Mouse (Mus musculus) gastrocnemius, postnatal 36 days (tissue): ENCODE results near the gene Nedd9. TPM values are rescaled to one million over a fixed set of nuclear protein-coding genes. Genes with fewer than 3 reads are reported as not detected.
A peak's percentile ranks its signal among the peaks of the same experiment; 100 is the strongest.

ENCODE experiments used
- DNase-seq, 2 experiments: peaks; one replicate each; pipeline ENCODE4 v3.0.0; 2022
- intact Hi-C: fragments of 180-260 bp; cut with DNase I; formaldehyde crosslinking; loops from one replicate; pipeline ENCODE4 v1.15.1; 2025
- total RNA-seq, 2 experiments: library from RNA; stranded (reverse); gene quantifications; 2 replicates each; pipeline ENCODE4 v1.2.3; 2021

The Nedd9 gene
- total RNA-seq, 2 experiments from 2014 or later = 5.7 to 7.0 TPM

GRCm38 (mm10) chr13:41494681-41495080, 7.5 kb upstream of the Nedd9 start:
- intact Hi-C loops = no loop called here
- DNase-seq = no peak

- intact Hi-C loops = no loop called here
- no peak for DNase-seq
These were observed 5.0 kb upstream of the Nedd9 start for GRCm38 (mm10) chr13:41491981-41492702.

DNA sequence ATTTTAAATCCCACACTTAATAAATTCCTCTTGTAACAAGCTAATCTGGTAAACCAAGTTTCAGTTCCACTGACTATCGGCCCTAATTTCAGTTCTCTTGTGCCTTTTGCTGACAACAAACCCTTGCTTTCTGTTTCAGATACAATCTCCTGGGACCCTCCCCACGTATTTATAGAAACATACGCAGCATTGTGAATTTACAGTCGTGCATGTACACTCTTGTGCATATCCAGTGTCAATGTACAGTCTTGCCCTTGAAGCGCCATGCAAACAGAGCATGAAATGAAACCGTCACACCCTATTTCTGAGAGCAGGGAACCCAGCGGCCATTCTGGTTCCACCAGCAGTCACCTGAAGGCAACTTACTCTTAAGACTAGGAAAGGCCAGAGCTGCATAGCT, 4.4 kb upstream of the Nedd9 start:
- intact Hi-C loops = no loop called here
- no peak for DNase-seq

DNA sequence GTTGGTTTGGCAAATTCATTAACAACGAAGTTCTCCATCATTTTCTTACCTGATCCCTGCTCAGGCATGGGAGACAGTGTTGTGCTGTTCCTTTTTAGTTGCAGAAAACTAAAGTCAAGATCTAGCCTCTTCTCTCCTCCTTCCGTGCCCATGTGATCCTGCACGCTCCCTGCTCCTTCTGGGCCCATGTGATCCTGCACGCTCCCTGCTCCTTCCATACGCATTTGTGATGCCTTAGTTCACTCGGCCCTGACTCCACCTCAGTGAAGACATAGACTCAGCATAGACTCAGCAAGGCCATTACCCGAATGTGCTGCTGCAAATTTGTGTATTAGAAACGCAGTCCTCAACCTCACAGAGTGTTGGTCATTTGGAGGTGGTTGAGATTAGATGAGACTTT, 3.1 kb upstream of the Nedd9 start:
- intact Hi-C loops = no loop called here
- no peak for DNase-seq

DNA sequence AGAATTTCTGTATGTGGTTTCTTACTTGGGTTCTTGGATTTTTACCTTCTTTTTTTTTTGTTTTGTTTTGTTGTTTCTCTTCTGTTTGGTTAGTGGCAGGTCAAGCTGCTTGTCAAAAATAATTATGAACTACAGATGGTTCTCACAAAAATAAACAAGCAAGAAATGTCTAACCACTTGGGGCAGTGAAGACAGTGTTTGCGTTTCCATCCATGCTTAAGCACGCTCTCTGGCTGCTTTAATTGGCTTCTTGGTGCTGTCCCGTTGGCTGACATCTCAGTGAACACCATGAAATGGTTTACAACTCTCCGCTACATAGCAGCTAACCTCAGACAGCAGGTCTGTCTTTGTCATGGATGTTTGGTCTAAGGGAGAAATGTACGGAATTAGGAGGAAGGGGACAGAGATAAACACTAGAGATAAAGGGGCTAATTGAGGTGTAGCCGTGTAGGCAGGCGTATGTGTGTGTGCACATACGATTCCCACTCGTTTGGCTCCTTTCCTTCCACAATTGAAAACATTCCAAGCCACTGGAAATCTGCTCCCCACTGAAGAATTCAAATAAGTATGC, 2.6 kb upstream of the Nedd9 start:
- no peak for DNase-seq
- intact Hi-C loops = no loop called here

- intact Hi-C loops = no loop called here
- no peak for DNase-seq
These were observed 214 bp upstream of the Nedd9 start for GRCm38 (mm10) chr13:41487409-41487743.

- intact Hi-C loops = no loop called here
- no peak for DNase-seq
These were observed 3.2 kb downstream of the Nedd9 start for GRCm38 (mm10) chr13:41483966-41484365.

DNA sequence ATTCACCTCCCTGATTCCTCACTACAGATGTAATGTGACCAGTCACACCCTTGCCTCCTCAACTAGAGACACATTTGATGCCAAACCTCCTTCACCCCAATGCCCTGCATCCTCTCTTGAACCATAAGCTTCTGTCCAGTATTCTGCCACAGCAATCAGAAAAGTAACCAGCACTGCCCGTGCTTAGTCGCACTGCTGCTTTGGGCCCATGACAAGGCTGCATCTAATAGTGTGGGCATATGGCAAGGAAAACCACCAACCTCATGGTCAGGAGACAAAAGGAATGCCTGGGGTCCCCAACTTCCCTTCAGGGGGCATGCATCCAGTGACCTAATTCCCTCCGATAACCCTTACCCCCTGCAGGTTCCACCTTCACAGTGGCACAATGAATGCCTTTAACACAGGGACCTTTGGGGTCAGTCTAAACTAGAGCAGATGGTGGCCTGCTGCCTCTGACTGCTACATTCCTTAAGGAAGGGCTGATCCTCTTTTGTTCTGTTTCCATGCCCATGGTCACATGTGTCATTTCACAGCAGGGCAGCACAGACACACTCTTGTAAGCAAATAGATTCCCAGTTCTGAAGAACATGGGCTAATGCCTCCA, 4.7 kb downstream of the Nedd9 start:
- intact Hi-C loops = no loop called here
- DNase-seq = no peak

GRCm38 (mm10) chr13:41479737-41480435, 7.3 kb downstream of the Nedd9 start:
- no peak for DNase-seq
- intact Hi-C loops = no loop called here

GRCm38 (mm10) chr13:41476216-41476615, 10.9 kb downstream of the Nedd9 start:
- intact Hi-C loops = no loop called here
- DNase-seq = no peak

DNA sequence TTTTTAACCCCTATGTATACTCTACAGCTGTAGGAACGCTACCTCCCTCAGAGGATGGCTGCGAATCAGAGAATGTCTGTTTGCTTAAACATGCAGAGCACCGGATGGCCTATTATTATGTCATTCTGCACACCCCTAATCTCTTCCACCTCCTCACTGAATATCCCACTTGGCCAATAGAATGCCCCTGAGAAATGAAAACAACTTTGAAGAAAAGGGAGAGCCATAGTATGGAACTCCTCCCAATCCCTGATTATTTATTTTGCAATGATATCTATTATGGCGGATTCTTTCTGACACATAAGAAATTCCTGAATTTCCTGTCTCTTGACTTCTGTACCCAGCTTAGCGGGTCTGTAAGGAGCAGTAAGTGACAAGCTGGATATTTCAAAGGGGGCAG, 12.8 kb downstream of the Nedd9 start:
- intact Hi-C loops = no loop called here
- no peak for DNase-seq

- intact Hi-C loops = no loop called here
- no peak for DNase-seq
These were observed 13.7 kb downstream of the Nedd9 start for GRCm38 (mm10) chr13:41473504-41473903.

DNA sequence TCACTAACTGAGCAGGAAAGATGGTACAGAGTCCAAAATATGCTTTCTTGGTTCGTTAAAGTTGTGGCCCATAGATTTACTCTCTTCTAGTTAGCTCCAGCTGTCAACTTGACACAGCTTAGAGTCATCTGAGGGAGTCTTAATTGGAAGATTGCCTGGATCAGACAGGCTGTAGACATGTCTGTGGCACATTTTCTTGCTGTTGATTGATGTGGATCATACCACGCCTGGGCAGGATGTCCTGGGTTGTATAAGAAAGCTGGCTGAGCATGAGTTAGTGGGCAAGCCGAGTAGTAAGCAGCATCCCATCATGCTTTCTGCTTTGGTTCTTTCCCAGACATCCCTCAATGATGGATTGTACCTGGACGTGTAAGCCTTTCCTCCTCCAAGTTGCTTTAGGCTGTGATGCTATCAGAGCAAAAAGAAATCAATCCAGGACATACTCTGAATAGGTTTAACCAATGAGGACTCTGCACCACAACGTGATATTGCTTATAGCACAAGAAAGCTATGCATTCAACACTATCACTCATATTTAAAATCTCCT, 14.2 kb downstream of the Nedd9 start:
- intact Hi-C loops = no loop called here
- DNase-seq = no peak

GRCm38 (mm10) chr13:41468277-41468676, 18.9 kb downstream of the Nedd9 start:
- no peak for DNase-seq
- intact Hi-C loops = no loop called here

GRCm38 (mm10) chr13:41467036-41467435, 20.1 kb downstream of the Nedd9 start:
- peak in 1 of 2 experiments; percentile 27 for DNase-seq

GRCm38 (mm10) chr13:41466616-41467015, 20.5 kb downstream of the Nedd9 start:
- intact Hi-C loops = no loop called here
- no peak for DNase-seq

More at GRCm38 (mm10) chr13:41467036-41467435, 20.1 kb downstream of the Nedd9 start:
- intact Hi-C loops = no loop called here

- DNase-seq = peak in 1 of 2 experiments; percentile 40
- intact Hi-C loops = no loop called here
These were observed 21.0 kb downstream of the Nedd9 start for GRCm38 (mm10) chr13:41466191-41466590.

GRCm38 (mm10) chr13:41461418-41461817, 25.7 kb downstream of the Nedd9 start:
- intact Hi-C loops = no loop called here
- no peak for DNase-seq

DNA sequence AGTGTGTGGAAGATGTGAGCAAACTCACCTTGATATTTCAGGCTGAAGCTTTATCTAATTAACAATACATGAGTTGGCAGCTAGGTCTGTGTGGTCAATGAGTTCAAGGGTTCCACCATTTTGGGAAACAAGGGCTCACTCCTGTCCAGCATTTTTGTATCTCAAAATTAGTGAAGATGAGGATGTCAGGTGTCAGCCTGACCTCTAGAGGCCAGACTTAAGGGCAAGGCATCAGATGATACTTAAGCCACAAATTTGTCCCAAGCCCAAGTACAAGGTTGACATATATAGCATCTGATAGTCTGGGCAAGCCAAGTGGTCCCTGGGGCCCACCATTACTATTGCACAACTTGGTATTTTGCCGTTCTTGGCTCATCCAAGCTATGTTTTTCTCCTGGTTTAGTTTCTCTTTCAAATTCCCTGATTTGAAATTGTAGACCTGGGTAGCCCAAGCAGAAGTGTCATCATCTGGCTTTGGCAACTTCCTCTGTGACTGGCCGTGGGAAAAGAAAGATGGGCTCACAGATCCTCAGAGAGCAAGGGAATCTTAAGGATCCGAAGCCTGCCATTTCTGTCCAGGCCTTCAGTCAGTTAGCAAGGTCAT, 27.4 kb downstream of the Nedd9 start:
- intact Hi-C loops = no loop called here
- no peak for DNase-seq

GRCm38 (mm10) chr13:41458709-41459108, 28.5 kb downstream of the Nedd9 start:
- intact Hi-C loops = no loop called here
- DNase-seq = no peak
